ENCODE assay signal across 14 mouse cellular contexts in genomic region chr17:37048383-37048782, GRCm38 (mm10). TPM values are rescaled to one million over a fixed set of nuclear protein-coding genes. Genes with fewer than 3 reads are reported as not detected.
DNase-seq lines count a peak whose midpoint lies in the region; ATAC-seq and TF ChIP-seq lines count a peak whose summit lies in the region.
"Had no signal": no experiment of that assay in that cellular context is flagged by ENCODE, and none has a peak within 500 bp of the region (broad histone marks: within the 10 kb centered on the region; RNA-seq: fewer than 3 reads in every experiment).

No protein-coding gene starts in this region.

- DNase-seq in forebrain, embryonic 10.5 days (ENCODE audit: extremely low spot score, low spot score): no peak
- DNase-seq in cerebellum, adult 2 months: peak; percentile 33 to 50
- DNase-seq in midbrain, postnatal 0 days (ENCODE audit: low spot score): no peak
- no peak for DNase-seq in adrenal gland, postnatal 25 days
- no peak for DNase-seq in left cerebral cortex, adult 18-20 months (ENCODE audit: low spot score in 2 of 2)
- DNase-seq in left cerebral cortex, adult 9 months (ENCODE audit: low spot score in 2 of 2): no peak
- DNase-seq: gastrocnemius, postnatal 14 days; heart, postnatal 36 days; left cerebral cortex, postnatal 4 days; lung, adult 2 months had no signal

- H3K4me1 ChIP-seq in forebrain, embryonic 13.5 days: peaks cover 65% of the 10 kb centered on the region
- H3K4me1 ChIP-seq in forebrain, embryonic 10.5 days: peaks cover 69% of the 10 kb centered on the region
- peaks cover 12% of the 10 kb centered on the region for H3K4me1 ChIP-seq in cerebellum, adult 2 months (ENCODE audit: control insufficient read depth, insufficient read depth, low read length)
- H3K4me1 ChIP-seq in forebrain, embryonic 15.5 days: peaks cover 70% of the 10 kb centered on the region
- H3K4me1 ChIP-seq in midbrain, postnatal 0 days (ENCODE audit: insufficient read depth, low read length): peaks cover 3% of the 10 kb centered on the region; the same call in 1 of the 2 replicates

- H3K9me3 ChIP-seq in forebrain, embryonic 13.5 days (replicated peaks): no peaks in the 10 kb centered on the region
- no peaks in the 10 kb centered on the region for H3K9me3 ChIP-seq in forebrain, embryonic 10.5 days
- H3K9me3 ChIP-seq in forebrain, embryonic 15.5 days: no peaks in the 10 kb centered on the region
- no peaks in the 10 kb centered on the region for H3K9me3 ChIP-seq in midbrain, postnatal 0 days (ENCODE audit: low read length)

- 59% methylated on average over 7 of the region's 7 CpGs for WGBS in forebrain, embryonic 13.5 days
- 60% methylated on average over 7 of the region's 7 CpGs for WGBS in forebrain, embryonic 10.5 days
- WGBS in cerebellum, adult 2 months: 51% methylated on average over 7 of the region's 7 CpGs
- WGBS in forebrain, embryonic 15.5 days: 63% methylated on average over 7 of the region's 7 CpGs
- WGBS in midbrain, postnatal 0 days: 57% methylated on average over 7 of the region's 7 CpGs

- H3K9ac ChIP-seq in forebrain, embryonic 13.5 days: peak overlapping the region; percentile 17; the same call in 1 of the 2 replicates
- H3K9ac ChIP-seq in forebrain, embryonic 15.5 days (replicated peaks): peak overlapping the region; percentile 16
- peak overlapping the region; percentile 40; the same call in 1 of the 2 replicates for H3K9ac ChIP-seq in midbrain, postnatal 0 days (replicated peaks; ENCODE audit: low read length, poor library complexity, severe bottlenecking)

- no peak for ATAC-seq in forebrain, embryonic 13.5 days
- no peak for ATAC-seq in forebrain, embryonic 15.5 days (replicated peaks)
- ATAC-seq in midbrain, postnatal 0 days (ENCODE audit: low FRiP score): no peak

- no peak overlapping the region for H3K27ac ChIP-seq in forebrain, embryonic 13.5 days
- no peak overlapping the region for H3K27ac ChIP-seq in forebrain, embryonic 10.5 days
- H3K27ac ChIP-seq in cerebellum, adult 2 months (ENCODE audit: insufficient read depth, low read length): no peak overlapping the region
- H3K27ac ChIP-seq in forebrain, embryonic 15.5 days (replicated peaks): no peak overlapping the region
- no peak overlapping the region for H3K27ac ChIP-seq in midbrain, postnatal 0 days (ENCODE audit: low read depth, low read length)
- H3K27ac ChIP-seq: kidney, postnatal 0 days had no signal

- TF ChIP-seq POLR2A in cerebellum, adult 2 months (IDR thresholded peaks at IDR 0.05; ENCODE audit: borderline replicate concordance, insufficient read depth, low read length): no peak

- peak overlapping the region; percentile 91 for H3K4me2 ChIP-seq in forebrain, embryonic 13.5 days
- peak overlapping the region; percentile 91 for H3K4me2 ChIP-seq in forebrain, embryonic 15.5 days (replicated peaks)
- peak overlapping the region; percentile 73 for H3K4me2 ChIP-seq in midbrain, postnatal 0 days (ENCODE audit: low read depth, low read length, poor library complexity, severe bottlenecking)

- peak overlapping the region; percentile 13 for H3K4me3 ChIP-seq in forebrain, embryonic 13.5 days
- no peak overlapping the region for H3K4me3 ChIP-seq in forebrain, embryonic 10.5 days
- H3K4me3 ChIP-seq in cerebellum, adult 2 months (replicated peaks; ENCODE audit: insufficient read depth, low read depth, low read length): peak overlapping the region; percentile 21
- peak overlapping the region; percentile 94 for H3K4me3 ChIP-seq in forebrain, embryonic 15.5 days
- H3K4me3 ChIP-seq in midbrain, postnatal 0 days (ENCODE audit: low read depth, low read length): peak overlapping the region; percentile 94

- H3K27me3 ChIP-seq in forebrain, embryonic 13.5 days: peaks cover 4% of the 10 kb centered on the region
- H3K27me3 ChIP-seq in forebrain, embryonic 10.5 days (ENCODE audit: poor library complexity, severe bottlenecking): peaks cover 35% of the 10 kb centered on the region
- no peaks in the 10 kb centered on the region for H3K27me3 ChIP-seq in cerebellum, adult 2 months (ENCODE audit: control insufficient read depth, insufficient read depth, low read length)
- no peaks in the 10 kb centered on the region for H3K27me3 ChIP-seq in forebrain, embryonic 15.5 days
- no peaks in the 10 kb centered on the region for H3K27me3 ChIP-seq in midbrain, postnatal 0 days (ENCODE audit: insufficient read depth, low read length)

- 0 out of 2 replicates have a peak, but pooled peaks cover 3% of the 10 kb centered on the region for H3K36me3 ChIP-seq in forebrain, embryonic 13.5 days (ENCODE audit: poor library complexity, severe bottlenecking)
- H3K36me3 ChIP-seq in forebrain, embryonic 10.5 days (replicated peaks): peaks cover 2% of the 10 kb centered on the region
- no peaks in the 10 kb centered on the region for H3K36me3 ChIP-seq in forebrain, embryonic 15.5 days
- peaks cover 3% of the 10 kb centered on the region; the same call in 1 of the 2 replicates for H3K36me3 ChIP-seq in midbrain, postnatal 0 days (ENCODE audit: insufficient read depth, low read length)

- TF ChIP-seq CTCF in cerebellum, adult 2 months (IDR thresholded peaks at IDR 0.05; ENCODE audit: borderline replicate concordance, insufficient read depth, low read depth, low read length): no peak
- no peak for TF ChIP-seq CTCF in midbrain, postnatal 0 days (IDR thresholded peaks at IDR 0.05)

RNA-seq across cellular contexts. Expression of gene Gabbr1, which starts 2.6 kb away (rescaled TPM):
- 30.1 and 35.2 TPM in 2 replicates for polyA plus RNA-seq in forebrain, embryonic 13.5 days (2015; fragmentation: Nextera tagmentation; extraction: Ambion mirVana)
- 8.0 and 8.4 TPM in 2 replicates for polyA plus RNA-seq in forebrain, embryonic 10.5 days (2016; fragmentation: Nextera tagmentation; extraction: Ambion mirVana)
- polyA plus RNA-seq in cerebellum, adult 2 months (2012; rRNA removed): 403 and 405 TPM in 2 replicates
- 50.9 and 53.1 TPM in 2 replicates for polyA plus RNA-seq in forebrain, embryonic 15.5 days (2015; fragmentation: Nextera tagmentation; extraction: Ambion mirVana)
- 633 and 639 TPM in 2 replicates for total RNA-seq in midbrain, postnatal 0 days (2014; rRNA removed)
- polyA plus RNA-seq in midbrain, postnatal 0 days (2015; fragmentation: Nextera tagmentation; extraction: Ambion mirVana): 111 and 116 TPM in 2 replicates
- 39.6 and 46.0 TPM in 2 replicates for total RNA-seq in adrenal gland, postnatal 25 days (2021)
- total RNA-seq in left cerebral cortex, adult 18-20 months (2021): 100 to 1,000 TPM; 685 to 702 TPM

RNA-seq across cellular contexts. Expression of gene Mog, which starts 25.2 kb away (rescaled TPM):
- 1.1 and 1.5 TPM in 2 replicates for polyA plus RNA-seq in forebrain, embryonic 13.5 days (2015; fragmentation: Nextera tagmentation; extraction: Ambion mirVana)
- polyA plus RNA-seq in forebrain, embryonic 10.5 days (2016; fragmentation: Nextera tagmentation; extraction: Ambion mirVana): 0.16 and 0.30 TPM in 2 replicates
- 145 and 178 TPM in 2 replicates for polyA plus RNA-seq in cerebellum, adult 2 months (2012; rRNA removed)
- 1.9 and 2.4 TPM in 2 replicates for polyA plus RNA-seq in forebrain, embryonic 15.5 days (2015; fragmentation: Nextera tagmentation; extraction: Ambion mirVana)
- total RNA-seq in midbrain, postnatal 0 days (2014; rRNA removed): not detected in 2 replicates
- polyA plus RNA-seq in midbrain, postnatal 0 days (2015; fragmentation: Nextera tagmentation; extraction: Ambion mirVana): 0.95 and 1.1 TPM in 2 replicates
- total RNA-seq in adrenal gland, postnatal 25 days (2021): not detected in 2 replicates
- 10 to 100 TPM; 21.3 to 24.8 TPM for total RNA-seq in left cerebral cortex, adult 18-20 months (2021)
- total RNA-seq: gastrocnemius, postnatal 14 days; heart, postnatal 36 days had no signal
- polyA plus RNA-seq: kidney, postnatal 0 days; lung, adult 2 months had no signal

RNA-seq across cellular contexts. Expression of gene Olfr90, which starts 39.9 kb away (rescaled TPM):
- polyA plus RNA-seq in forebrain, embryonic 13.5 days (2015; fragmentation: Nextera tagmentation; extraction: Ambion mirVana): 0.09 and 0.10 TPM in 2 replicates
- polyA plus RNA-seq in forebrain, embryonic 10.5 days (2016; fragmentation: Nextera tagmentation; extraction: Ambion mirVana): not detected in 2 replicates
- polyA plus RNA-seq in cerebellum, adult 2 months (2012; rRNA removed): not detected in 2 replicates
- polyA plus RNA-seq in forebrain, embryonic 15.5 days (2015; fragmentation: Nextera tagmentation; extraction: Ambion mirVana): not detected in 2 replicates
- not detected in 2 replicates for total RNA-seq in midbrain, postnatal 0 days (2014; rRNA removed)
- not detected in 2 replicates for polyA plus RNA-seq in midbrain, postnatal 0 days (2015; fragmentation: Nextera tagmentation; extraction: Ambion mirVana)
- not detected in 2 replicates for total RNA-seq in adrenal gland, postnatal 25 days (2021)
- total RNA-seq in left cerebral cortex, adult 18-20 months (2021): not detected
- total RNA-seq: gastrocnemius, postnatal 14 days; heart, postnatal 36 days; left cerebral cortex, postnatal 4 days had no signal
- polyA plus RNA-seq: C2C12; kidney, postnatal 0 days; lung, adult 2 months had no signal

RNA-seq across cellular contexts. Expression of gene Zfp57, which starts 47.4 kb away (rescaled TPM):
- 215 and 228 TPM in 2 replicates for polyA plus RNA-seq in forebrain, embryonic 13.5 days (2015; fragmentation: Nextera tagmentation; extraction: Ambion mirVana)
- 78.5 and 81.0 TPM in 2 replicates for polyA plus RNA-seq in forebrain, embryonic 10.5 days (2016; fragmentation: Nextera tagmentation; extraction: Ambion mirVana)
- 10.3 and 12.0 TPM in 2 replicates for polyA plus RNA-seq in cerebellum, adult 2 months (2012; rRNA removed)
- 329 and 340 TPM in 2 replicates for polyA plus RNA-seq in forebrain, embryonic 15.5 days (2015; fragmentation: Nextera tagmentation; extraction: Ambion mirVana)
- 140 and 182 TPM in 2 replicates for total RNA-seq in midbrain, postnatal 0 days (2014; rRNA removed)
- polyA plus RNA-seq in midbrain, postnatal 0 days (2015; fragmentation: Nextera tagmentation; extraction: Ambion mirVana): 166 and 171 TPM in 2 replicates
- 2.5 and 3.8 TPM in 2 replicates for total RNA-seq in adrenal gland, postnatal 25 days (2021)
- 10 to 100 TPM; 12.2 to 12.3 TPM for total RNA-seq in left cerebral cortex, adult 18-20 months (2021)

RNA-seq across cellular contexts. Expression of gene Olfr91, which starts 49.7 kb away (rescaled TPM):
- polyA plus RNA-seq in forebrain, embryonic 13.5 days (2015; fragmentation: Nextera tagmentation; extraction: Ambion mirVana): not detected in 2 replicates
- 0.15 TPM in 1 of 2 replicates, not detected in the other for polyA plus RNA-seq in forebrain, embryonic 10.5 days (2016; fragmentation: Nextera tagmentation; extraction: Ambion mirVana)
- polyA plus RNA-seq in cerebellum, adult 2 months (2012; rRNA removed): not detected in 2 replicates
- not detected in 2 replicates for polyA plus RNA-seq in forebrain, embryonic 15.5 days (2015; fragmentation: Nextera tagmentation; extraction: Ambion mirVana)
- not detected in 2 replicates for total RNA-seq in midbrain, postnatal 0 days (2014; rRNA removed)
- polyA plus RNA-seq in midbrain, postnatal 0 days (2015; fragmentation: Nextera tagmentation; extraction: Ambion mirVana): not detected in 2 replicates
- not detected in 2 replicates for total RNA-seq in adrenal gland, postnatal 25 days (2021)
- not detected for total RNA-seq in left cerebral cortex, adult 18-20 months (2021)
- total RNA-seq: gastrocnemius, postnatal 14 days; heart, postnatal 36 days; left cerebral cortex, postnatal 4 days had no signal
- polyA plus RNA-seq: C2C12; kidney, postnatal 0 days; lung, adult 2 months had no signal

Comparison
In these comparisons a context has a peak if more than half of its experiments do, and no peak if none do; other contexts are left out.
1. DNase-seq: peak in cerebellum, adult 2 months (2 of 2); none in forebrain, embryonic 10.5 days (single experiment), midbrain, postnatal 0 days (single experiment), adrenal gland, postnatal 25 days (single experiment), left cerebral cortex, adult 18-20 months (0 of 2) and left cerebral cortex, adult 9 months (0 of 2).
2. RNA of gene Mog, which starts 25.2 kb away (polyA plus RNA-seq): 145 to 178 TPM in cerebellum, adult 2 months; 1.9 to 2.4 TPM in forebrain, embryonic 15.5 days, 1.1 to 1.5 TPM in forebrain, embryonic 13.5 days, 0.95 to 1.1 TPM in midbrain, postnatal 0 days and 0.16 to 0.30 TPM in forebrain, embryonic 10.5 days; every median in the first group is over 10 times any median in the second.
3. Peak in every context shown above with its lines, with median percentiles within 50 percentile points of each other: H3K4me2 ChIP-seq and H3K9ac ChIP-seq.